Mouse (Mus musculus) heart, postnatal 0 days (tissue): ENCODE measurements around the gene Mgat4e. TPM values are rescaled to one million over a fixed set of nuclear protein-coding genes. Genes with fewer than 3 reads are reported as not detected.

Source experiments
- ATAC-seq: fragments of 200-750 bp; cut with Nextera tagmentation; 2 replicates; pipeline ENCODE4 v1.8.0; 2017; ENCODE audit warnings: low read depth, moderate number of reproducible peaks, moderate library complexity; ENCODE audit not compliant: insufficient read depth
- DNase-seq: peaks from one replicate; pipeline ENCODE4 v3.0.0-alpha.2; 2016; ENCODE audit warnings: low spot score
- H3K27ac ChIP-seq: fragments of 300-500 bp; sonication (generic); 2 replicates; pipeline ENCODE4 v1.5.1; 2014; ENCODE audit warnings: low read depth, mild to moderate bottlenecking
- H3K27me3 ChIP-seq: fragments of 300-500 bp; sonication (generic); 2 replicates; pipeline ENCODE4 v1.6.1; 2014; ENCODE audit warnings: low read length, mixed read lengths; ENCODE audit not compliant: control insufficient read depth, insufficient read depth
- H3K36me3 ChIP-seq: fragments of 300-500 bp; sonication (generic); replicated peaks from 2 replicates; pipeline ENCODE4 v1.6.1; 2014; ENCODE audit warnings: low read length, mixed read lengths; ENCODE audit not compliant: control insufficient read depth, insufficient read depth
- H3K4me1 ChIP-seq: fragments of 300-500 bp; sonication (generic); 2 replicates; pipeline ENCODE4 v1.6.1; 2014; ENCODE audit warnings: antibody characterized with exemption; ENCODE audit not compliant: control insufficient read depth, insufficient read depth
- H3K4me2 ChIP-seq: fragments of 300-500 bp; sonication (generic); 2 replicates; pipeline ENCODE4 v1.6.1; 2014; ENCODE audit warnings: low read depth, mild to moderate bottlenecking, low read length, moderate library complexity
- H3K4me3 ChIP-seq: fragments of 300-500 bp; sonication (generic); 2 replicates; pipeline ENCODE4 v1.5.1; 2014; ENCODE audit warnings: low read depth, low read length
- H3K9ac ChIP-seq: fragments of 300-500 bp; sonication (generic); replicated peaks from 2 replicates; pipeline ENCODE4 v1.6.1; 2014; ENCODE audit warnings: low read depth, low read length, mixed read lengths
- H3K9me3 ChIP-seq: fragments of 300-500 bp; sonication (generic); replicated peaks from 2 replicates; pipeline ENCODE4 v1.6.1; 2016; ENCODE audit warnings: low read length; ENCODE audit not compliant: control insufficient read depth
- CTCF ChIP-seq: IDR thresholded peaks from 2 replicates; pipeline ENCODE4 v1.5.1; 2016; ENCODE audit warnings: antibody characterized with exemption, control low read depth, low read depth
- EP300 ChIP-seq: IDR thresholded peaks from 2 replicates; pipeline ENCODE4 v1.6.1; 2016; ENCODE audit warnings: antibody characterized with exemption, low read depth
- WGBS: fragments of 180-500 bp; shearing (Covaris S2); extraction: QIAGEN DNeasy Blood & Tissue Kit; methylation state at CpG from one replicate; pipeline ENCODE4 v1.1.7; 2014; 5-methylcytosine and 5-hydroxymethylcytosine counted together
- polyA plus RNA-seq: library from polyadenylated mRNA; unstranded; fragments of >200 nt; fragmentation: Nextera tagmentation; extraction: Ambion mirVana; gene quantifications from 2 replicates; pipeline ENCODE4 v1.2.1, GENCODE M21; 2015
- total RNA-seq: library from RNA; depleted of rRNA; stranded (reverse); fragments of >200 nt; gene quantifications from 2 replicates; pipeline ENCODE4 v1.2.3, GENCODE M21; 2014; ENCODE audit warnings: low replicate concordance; rRNA removed

Gene Mgat4e
- total RNA-seq (not detected in 2 replicates), polyA plus RNA-seq (not detected in 2 replicates)

- no peaks in the 10 kb centered on the region for H3K9me3 ChIP-seq
- H3K9ac ChIP-seq, result no peak within 1 kb of the TSS
- TF ChIP-seq CTCF (no peak), EP300 (no peak)
- H3K36me3 ChIP-seq, result no peaks in the 10 kb centered on the region
- H3K4me1 ChIP-seq, result no peaks in the 10 kb centered on the region
- WGBS, result 46% methylated on average over 7 of the region's 7 CpGs
- ATAC-seq (no peak), DNase-seq (no peak)
- H3K4me3 ChIP-seq, result no peak within 1 kb of the TSS
- no peak within 1 kb of the TSS for H3K27ac ChIP-seq
- no peaks in the 10 kb centered on the region for H3K27me3 ChIP-seq
- no peak within 1 kb of the TSS for H3K4me2 ChIP-seq
These were observed at the start of gene Mgat4e for GRCm38 (mm10) chr1:134549632-134550132. Gene Mgat4e (minus strand): TSS chr1:134549682.

- Histone ChIP-seq H3K9me3 (no peaks in the 10 kb centered on the region), H3K27ac (no peak overlapping the region; the same call in 1 of the 2 replicates), H3K4me1 (no peaks in the 10 kb centered on the region), H3K36me3 (peaks cover 72% of the 10 kb centered on the region), H3K9ac (no peak overlapping the region), H3K27me3 (no peaks in the 10 kb centered on the region), H3K4me2 (no peak overlapping the region), H3K4me3 (no peak overlapping the region)
- DNase-seq, result no peak
- ATAC-seq, result no peak
- WGBS, result 66% methylated on average over 9 of the region's 9 CpGs
- TF ChIP-seq CTCF, result no peak
- TF ChIP-seq EP300, result no peak
These were observed 48.0 kb upstream of the Mgat4e start for GRCm38 (mm10) chr1:134597339-134598054.

GRCm38 (mm10) chr1:134591773-134592172 is 42.3 kb upstream of the Mgat4e start:
- no peak for TF ChIP-seq EP300
- TF ChIP-seq CTCF, result 0 out of 2 replicates have a peak, but pooled peaks have one; percentile 25
- H3K9me3 ChIP-seq, result no peaks in the 10 kb centered on the region
- DNase-seq (no peak), ATAC-seq (no peak)
- H3K4me3 ChIP-seq, result no peak overlapping the region
- H3K4me1 ChIP-seq, result no peaks in the 10 kb centered on the region
- H3K9ac ChIP-seq, result no peak overlapping the region
- peaks cover 40% of the 10 kb centered on the region for H3K36me3 ChIP-seq
- H3K27me3 ChIP-seq, result no peaks in the 10 kb centered on the region
- WGBS, result 94% methylated on average over 2 of the region's 2 CpGs
- no peak overlapping the region for H3K27ac ChIP-seq
- H3K4me2 ChIP-seq, result no peak overlapping the region

GRCm38 (mm10) chr1:134589676-134590075 is 40.2 kb upstream of the Mgat4e start:
- no peaks in the 10 kb centered on the region for H3K4me1 ChIP-seq
- ATAC-seq (no peak), DNase-seq (no peak)
- no peaks in the 10 kb centered on the region for H3K27me3 ChIP-seq
- TF ChIP-seq CTCF, result no peak
- no peak for TF ChIP-seq EP300
- no peak overlapping the region for H3K27ac ChIP-seq
- H3K4me3 ChIP-seq, result no peak overlapping the region
- no peak overlapping the region for H3K9ac ChIP-seq
- peaks cover 29% of the 10 kb centered on the region for H3K36me3 ChIP-seq
- no peaks in the 10 kb centered on the region for H3K9me3 ChIP-seq
- H3K4me2 ChIP-seq, result no peak overlapping the region

- Histone ChIP-seq H3K9ac (no peak overlapping the region), H3K27ac (no peak overlapping the region), H3K27me3 (no peaks in the 10 kb centered on the region), H3K36me3 (peaks cover 9% of the 10 kb centered on the region; the same call in 1 of the 2 replicates), H3K9me3 (no peaks in the 10 kb centered on the region), H3K4me3 (no peak overlapping the region), H3K4me2 (no peak overlapping the region), H3K4me1 (no peaks in the 10 kb centered on the region)
- WGBS, result 57% methylated on average over 3 of the region's 3 CpGs
- DNase-seq, result no peak
- TF ChIP-seq CTCF (no peak), EP300 (no peak)
- ATAC-seq, result no peak
These were observed 34.1 kb upstream of the Mgat4e start for GRCm38 (mm10) chr1:134583560-134583959.
